In the genomic region with DNA sequence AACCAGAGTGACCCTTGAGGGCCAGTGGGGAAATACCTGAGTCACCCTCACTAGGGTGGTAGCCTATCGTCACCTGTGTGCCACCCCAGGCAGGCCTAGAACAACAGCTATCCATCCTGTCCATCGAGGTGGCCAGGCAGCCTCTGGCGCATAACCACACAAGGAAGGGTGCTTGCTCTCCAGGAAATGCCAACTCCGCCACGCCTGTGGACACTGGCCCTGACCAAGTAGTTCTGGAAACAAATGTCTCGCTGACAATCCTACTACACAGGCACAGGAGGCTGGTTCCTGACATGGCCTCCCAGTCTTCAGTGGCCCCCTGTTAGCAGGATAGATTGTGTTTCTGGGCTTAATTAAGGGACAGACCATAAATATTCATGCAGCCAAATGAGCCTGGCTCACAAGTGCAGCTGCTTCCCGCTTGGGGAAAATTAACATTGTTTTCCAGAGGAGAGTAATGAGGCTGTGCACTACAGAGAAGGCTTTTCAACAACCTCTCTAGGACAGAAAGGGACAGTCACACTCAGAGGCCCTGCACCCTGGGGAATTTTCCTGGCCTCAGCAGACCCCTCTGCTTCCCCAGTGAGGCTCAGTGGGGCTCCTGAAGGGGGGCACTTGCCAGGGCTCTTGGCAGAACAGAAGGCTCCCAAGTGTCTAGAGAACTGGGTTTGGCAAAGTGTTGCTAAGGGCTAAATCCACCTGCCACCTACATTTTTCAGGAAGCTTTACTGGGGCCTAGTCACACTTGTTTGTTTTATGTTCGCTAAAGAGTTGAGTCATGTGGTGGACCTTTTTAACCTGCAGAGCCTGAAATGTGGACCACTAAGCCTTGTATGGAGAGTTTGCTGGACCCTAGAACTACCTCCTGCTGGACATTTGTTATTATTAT, we compare ENCODE assay signal across 15 mouse cellular contexts.
DNase-seq lines count a peak whose midpoint lies in the region; ATAC-seq lines count a peak whose summit lies in the region.
"Had no signal": no experiment of that assay in that cellular context is flagged by ENCODE, and none has a peak within 500 bp of the region (broad histone marks: within the 10 kb centered on the region; RNA-seq: fewer than 3 reads in every experiment).

No protein-coding gene starts in this region.

- ATAC-seq in embryonic facial prominence, embryonic 11.5 days (replicated peaks; ENCODE audit: insufficient number of reproducible peaks, low FRiP score, low TSS enrichment, low read depth) = peak; percentile 26; the same call in 1 of the 2 replicates
- ATAC-seq in intestine, embryonic 16.5 days = peak; percentile 22
- peak; percentile 37; the same call in 1 of the 2 replicates for ATAC-seq in stomach, embryonic 16.5 days (ENCODE audit: insufficient read depth, low FRiP score)

- no peaks in the 10 kb centered on the region for H3K9me3 ChIP-seq in embryonic facial prominence, embryonic 11.5 days (replicated peaks; ENCODE audit: control insufficient read depth, low read length)
- H3K9me3 ChIP-seq in embryonic facial prominence, embryonic 10.5 days = no peaks in the 10 kb centered on the region
- H3K9me3 ChIP-seq in intestine, embryonic 16.5 days (ENCODE audit: control insufficient read depth, low read length) = no peaks in the 10 kb centered on the region
- H3K9me3 ChIP-seq in stomach, embryonic 16.5 days (replicated peaks; ENCODE audit: control insufficient read depth, low read length) = no peaks in the 10 kb centered on the region
- H3K9me3 ChIP-seq: embryonic facial prominence, embryonic 13.5 days had no signal

- no peak overlapping the region for H3K9ac ChIP-seq in embryonic facial prominence, embryonic 11.5 days (replicated peaks; ENCODE audit: low read length)
- H3K9ac ChIP-seq in intestine, embryonic 16.5 days (ENCODE audit: low read depth, low read length) = no peak overlapping the region
- no peak overlapping the region for H3K9ac ChIP-seq in stomach, embryonic 16.5 days (ENCODE audit: low read length)
- H3K9ac ChIP-seq: embryonic facial prominence, embryonic 13.5 days; liver, embryonic 14.5 days had no signal

- no peak for DNase-seq in embryonic facial prominence, embryonic 11.5 days (ENCODE audit: low spot score)
- no peak for DNase-seq in embryonic facial prominence, embryonic 10.5 days (ENCODE audit: low spot score)
- DNase-seq in lung, postnatal 36 days = peak; percentile 11
- DNase-seq in lung, postnatal 10 days = no peak
- no peak for DNase-seq in adipocyte (ENCODE audit: low spot score)
- DNase-seq in natural killer cell, adult 2 months (ENCODE audit: low spot score in 2 of 2) = no peak
- DNase-seq: cerebellum, adult 18-20 months; right cerebral cortex, postnatal 4 days; thymus, adult 18-20 months had no signal

- no peaks in the 10 kb centered on the region for H3K36me3 ChIP-seq in embryonic facial prominence, embryonic 11.5 days (replicated peaks; ENCODE audit: control insufficient read depth, insufficient read depth, low read depth, low read length)
- no peaks in the 10 kb centered on the region for H3K36me3 ChIP-seq in embryonic facial prominence, embryonic 10.5 days (replicated peaks)
- no peaks in the 10 kb centered on the region for H3K36me3 ChIP-seq in intestine, embryonic 16.5 days (ENCODE audit: control insufficient read depth, insufficient read depth, low read length)
- no peaks in the 10 kb centered on the region for H3K36me3 ChIP-seq in stomach, embryonic 16.5 days (ENCODE audit: control insufficient read depth, insufficient read depth, low read length)
- H3K36me3 ChIP-seq: embryonic facial prominence, embryonic 13.5 days; G1E had no signal

- no peaks in the 10 kb centered on the region for H3K27me3 ChIP-seq in embryonic facial prominence, embryonic 11.5 days (ENCODE audit: control insufficient read depth, insufficient read depth, low read length)
- H3K27me3 ChIP-seq in embryonic facial prominence, embryonic 10.5 days (replicated peaks; ENCODE audit: low read depth, poor library complexity, severe bottlenecking) = peaks cover 89% of the 10 kb centered on the region
- H3K27me3 ChIP-seq in intestine, embryonic 16.5 days (replicated peaks; ENCODE audit: control insufficient read depth, insufficient read depth, low read length) = no peaks in the 10 kb centered on the region
- H3K27me3 ChIP-seq in stomach, embryonic 16.5 days (ENCODE audit: control insufficient read depth, insufficient read depth, low read length) = no peaks in the 10 kb centered on the region

- H3K4me1 ChIP-seq in embryonic facial prominence, embryonic 11.5 days (ENCODE audit: control insufficient read depth, insufficient read depth, low read length) = peaks cover 3% of the 10 kb centered on the region
- peaks cover 50% of the 10 kb centered on the region for H3K4me1 ChIP-seq in embryonic facial prominence, embryonic 10.5 days
- H3K4me1 ChIP-seq in intestine, embryonic 16.5 days (ENCODE audit: control insufficient read depth, insufficient read depth, low read length) = peaks cover 10% of the 10 kb centered on the region
- peaks cover 7% of the 10 kb centered on the region for H3K4me1 ChIP-seq in stomach, embryonic 16.5 days (ENCODE audit: control insufficient read depth, insufficient read depth, low read length)

- 64% methylated on average over 8 of the region's 8 CpGs for WGBS in embryonic facial prominence, embryonic 11.5 days
- 69% methylated on average over 8 of the region's 8 CpGs for WGBS in embryonic facial prominence, embryonic 10.5 days
- 57% methylated on average over 8 of the region's 8 CpGs for WGBS in intestine, embryonic 16.5 days
- whole genome bisulfite sequencing in stomach, embryonic 16.5 days = 74% methylated on average over 8 of the region's 8 CpGs

- no peak overlapping the region for H3K4me2 ChIP-seq in embryonic facial prominence, embryonic 11.5 days (ENCODE audit: low read depth, low read length)
- H3K4me2 ChIP-seq in intestine, embryonic 16.5 days (ENCODE audit: low read depth, low read length) = no peak overlapping the region
- H3K4me2 ChIP-seq in stomach, embryonic 16.5 days (ENCODE audit: low read depth, low read length) = no peak overlapping the region
- H3K4me2 ChIP-seq: embryonic facial prominence, embryonic 13.5 days had no signal

- H3K4me3 ChIP-seq in embryonic facial prominence, embryonic 11.5 days (ENCODE audit: low read depth, low read length) = no peak overlapping the region
- H3K4me3 ChIP-seq in embryonic facial prominence, embryonic 10.5 days = no peak overlapping the region
- H3K4me3 ChIP-seq in intestine, embryonic 16.5 days (ENCODE audit: low read length) = no peak overlapping the region
- no peak overlapping the region for H3K4me3 ChIP-seq in stomach, embryonic 16.5 days (replicated peaks; ENCODE audit: low read length)
- H3K4me3 ChIP-seq: embryonic facial prominence, embryonic 13.5 days; myocyte had no signal

- H3K27ac ChIP-seq in embryonic facial prominence, embryonic 11.5 days (replicated peaks; ENCODE audit: low read depth, low read length) = no peak overlapping the region
- no peak overlapping the region for H3K27ac ChIP-seq in embryonic facial prominence, embryonic 10.5 days (replicated peaks)
- peak overlapping the region; percentile 44; the same call in 1 of the 2 replicates for H3K27ac ChIP-seq in intestine, embryonic 16.5 days (ENCODE audit: low read length)
- H3K27ac ChIP-seq in stomach, embryonic 16.5 days (ENCODE audit: low read length) = 0 out of 2 replicates have a peak overlapping the region, but pooled peaks have one; percentile 30
- H3K27ac ChIP-seq: embryonic facial prominence, embryonic 13.5 days; liver, embryonic 14.5 days had no signal

Comparison
In these comparisons a context has a peak if more than half of its experiments do, and no peak if none do; other contexts are left out.
1. H3K27ac ChIP-seq: peak in intestine, embryonic 16.5 days (single experiment) and stomach, embryonic 16.5 days (single experiment); none in embryonic facial prominence, embryonic 11.5 days (single experiment) and embryonic facial prominence, embryonic 10.5 days (single experiment).
2. Peak in every context shown above with its lines, with median percentiles within 50 percentile points of each other: ATAC-seq.